Mouse (Mus musculus) embryo, embryonic 10.5 days (tissue): ENCODE measurements around the gene Taar2.

Source experiments
- DNase-seq: peaks from one replicate; pipeline ENCODE4 v3.0.0-alpha.2; 2015; ENCODE audit warnings: low spot score

Taar2 gene

DNA sequence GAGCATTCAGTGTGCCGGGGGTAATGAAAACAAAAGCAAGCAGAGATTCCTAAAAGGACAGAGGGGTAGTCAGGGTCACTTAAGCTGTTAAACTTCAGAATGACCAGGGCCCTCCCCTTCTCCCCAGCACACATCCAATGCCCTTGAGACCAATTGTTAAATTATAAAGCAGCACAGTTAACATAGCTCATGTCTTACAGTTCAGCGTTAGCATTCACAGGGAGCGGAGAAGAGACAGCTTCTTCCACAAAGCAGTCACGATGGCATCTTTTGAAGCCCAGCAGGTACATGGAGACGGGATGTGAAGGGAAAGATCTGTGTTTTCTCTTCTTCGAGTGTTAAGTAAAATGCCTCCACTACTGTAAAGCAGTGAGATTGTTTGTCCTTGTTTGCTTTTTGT, at the start of gene Taar2:
TSS of gene Taar2 (plus strand) at position 261 of the 400 bp plus-strand sequence.
- DNase-seq, result peak; percentile 4

- DNase-seq, result no peak
Measured at GRCm38 (mm10) chr10:23892987-23893386, 45.4 kb upstream of the Taar2 start.

DNA sequence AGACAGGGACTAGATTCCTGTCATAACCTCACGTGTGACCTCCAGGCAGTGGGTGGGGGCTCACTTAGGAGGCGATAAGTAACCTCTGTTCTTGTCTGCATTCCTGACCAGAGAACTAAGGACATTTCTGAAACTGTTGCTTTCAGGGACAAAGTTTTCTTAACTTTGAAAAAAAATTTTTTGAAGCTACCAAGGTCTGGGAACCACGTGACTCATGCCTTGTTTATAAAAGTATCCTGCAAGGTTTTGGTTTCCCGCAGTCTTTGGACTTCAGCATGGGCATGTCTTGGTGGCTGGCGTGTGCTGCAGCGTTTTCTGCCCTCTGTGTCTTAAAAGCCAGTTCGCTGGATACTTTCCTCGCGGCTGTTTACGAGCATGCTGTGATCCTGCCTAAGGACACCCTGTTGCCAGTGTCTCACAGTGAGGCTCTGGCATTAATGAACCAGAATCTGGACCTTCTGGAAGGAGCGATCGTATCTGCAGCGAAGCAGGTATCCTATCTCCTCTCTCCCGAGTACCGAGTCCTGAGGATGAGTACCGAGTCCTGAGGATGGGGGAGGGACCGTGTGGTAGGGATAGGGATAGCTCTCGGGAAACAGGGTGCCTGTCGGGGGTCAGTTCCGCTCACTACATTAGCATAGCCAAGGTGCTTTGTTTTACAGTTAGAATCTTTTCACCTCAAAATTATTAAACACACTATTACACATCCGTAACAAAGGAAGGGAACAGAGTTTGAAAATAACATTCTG, 43.6 kb upstream of the Taar2 start, which contains the start of gene Vnn1:
TSS of gene Vnn1 (plus strand) at position 88 of the 749 bp plus-strand sequence.
- DNase-seq, result peak; percentile 28

DNA sequence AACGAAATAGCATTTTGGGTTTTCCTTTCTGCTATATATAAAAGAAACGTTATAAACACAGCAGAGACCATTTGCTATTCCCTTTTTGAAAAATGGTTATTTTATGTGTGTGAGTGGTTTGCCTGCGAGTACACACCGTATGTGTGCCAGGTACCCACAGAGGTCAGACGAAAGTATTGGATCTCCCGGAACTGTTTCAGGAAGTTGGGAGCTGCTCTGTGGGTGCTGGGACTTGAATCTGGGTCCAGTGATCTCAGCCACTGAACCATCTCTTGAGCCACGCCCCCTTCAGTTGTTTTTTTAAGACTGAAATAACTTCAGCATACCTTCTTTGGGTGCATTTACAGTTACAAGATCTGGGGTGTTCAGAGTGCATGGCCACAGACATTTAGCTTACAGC, 43.0 kb upstream of the Taar2 start:
- no peak for DNase-seq

DNA sequence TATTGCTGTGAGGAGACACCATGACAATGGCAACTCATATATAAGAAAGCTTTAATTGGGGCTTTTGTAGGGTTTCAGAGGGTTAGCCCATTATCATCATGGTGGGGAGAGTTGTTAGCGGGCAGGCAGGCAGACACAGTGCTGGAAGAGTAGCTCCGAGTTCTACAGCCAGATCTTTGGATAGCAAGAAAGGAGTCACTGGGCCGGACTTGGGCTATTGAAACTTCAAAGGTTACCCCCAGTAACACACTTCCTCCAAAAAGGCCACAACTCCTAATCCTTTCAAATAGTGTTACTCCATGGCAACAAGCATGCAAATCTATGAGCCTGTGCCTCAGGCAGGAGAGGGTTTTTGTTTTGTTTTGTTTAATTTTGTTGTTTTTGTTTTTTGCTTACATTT, 37.3 kb upstream of the Taar2 start:
- DNase-seq, result no peak

DNA sequence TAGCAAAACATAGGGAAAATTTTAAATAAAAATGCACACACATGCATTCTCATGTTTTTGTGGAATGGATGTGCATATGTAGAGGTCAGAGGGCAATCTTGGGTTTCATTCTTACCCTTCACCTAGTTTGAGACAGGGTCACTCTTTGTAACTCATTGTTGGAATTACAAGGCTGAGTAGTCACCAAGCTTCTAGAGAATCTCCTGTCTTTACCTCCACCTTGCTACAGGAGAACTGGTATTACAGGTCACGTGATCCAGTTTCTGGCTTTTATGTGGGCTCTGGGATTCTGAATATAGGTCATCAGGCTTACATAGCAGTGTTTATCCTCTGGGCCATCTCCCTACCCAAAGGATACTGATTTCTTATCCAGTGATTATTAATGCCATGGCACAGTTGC, 32.7 kb upstream of the Taar2 start:
- no peak for DNase-seq

DNA sequence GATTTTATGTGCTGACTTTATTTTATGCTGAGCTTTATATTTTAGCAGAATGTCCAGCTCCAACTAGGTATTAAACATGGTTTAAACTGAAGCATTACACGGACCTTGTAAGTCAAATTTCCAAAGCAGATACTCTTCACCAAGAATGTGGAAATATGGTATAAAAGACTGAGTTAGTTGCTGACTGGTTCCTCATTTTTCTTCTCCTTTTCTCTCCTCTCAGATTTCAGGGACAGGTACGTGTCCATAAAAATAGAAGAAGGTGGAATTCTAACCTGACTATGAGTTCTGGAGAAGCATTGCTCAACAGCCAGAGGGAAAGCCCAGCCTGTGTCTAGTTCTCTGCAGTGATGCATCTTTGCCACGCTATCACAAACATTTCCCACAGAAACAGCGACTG, 18.3 kb upstream of the Taar2 start, which contains the start of gene Taar1:
TSS of gene Taar1 (plus strand) at position 301 of the 400 bp plus-strand sequence.
- DNase-seq, result no peak

DNA sequence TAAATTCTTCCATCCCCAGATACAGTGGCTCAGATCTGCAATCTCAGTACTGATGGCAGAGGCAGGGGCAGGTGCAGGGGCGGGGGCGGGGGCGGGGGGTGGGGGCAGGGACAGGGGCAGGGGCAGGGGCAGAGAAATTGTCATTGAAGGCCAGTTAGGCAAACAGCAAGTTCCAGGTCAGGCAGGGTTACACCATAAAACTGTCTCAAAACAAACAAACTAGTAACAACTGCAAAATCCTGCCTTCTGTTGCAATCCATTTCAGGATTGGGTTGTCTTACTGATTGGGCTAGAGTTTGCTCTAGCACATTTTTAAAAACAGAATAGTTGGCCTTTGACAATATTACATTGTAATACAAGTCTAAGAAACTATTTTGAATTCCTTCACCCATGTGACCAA, 15.9 kb upstream of the Taar2 start:
- DNase-seq, result no peak

DNA sequence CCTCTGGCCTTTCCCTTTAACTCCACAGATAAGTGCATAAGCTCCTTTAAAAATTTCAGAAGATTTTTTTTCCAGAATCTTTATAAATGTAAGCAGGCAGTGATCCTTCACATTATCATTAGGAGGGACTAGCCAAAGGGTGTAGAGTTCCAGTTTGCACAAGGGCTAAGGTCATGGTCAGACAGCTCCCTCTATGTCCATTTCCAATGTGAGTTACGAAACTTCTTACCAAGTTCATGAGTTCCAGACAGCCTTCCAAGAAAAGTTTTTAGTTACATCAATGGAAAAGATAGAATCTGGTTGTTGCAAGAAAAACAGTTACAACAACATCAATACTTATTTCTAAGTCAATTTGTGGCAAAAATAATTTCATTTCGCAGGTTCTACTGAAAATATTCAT, 14.4 kb upstream of the Taar2 start:
- no peak for DNase-seq

GRCm38 (mm10) chr10:23937613-23938012, 759 bp upstream of the Taar2 start:
- no peak for DNase-seq

DNA sequence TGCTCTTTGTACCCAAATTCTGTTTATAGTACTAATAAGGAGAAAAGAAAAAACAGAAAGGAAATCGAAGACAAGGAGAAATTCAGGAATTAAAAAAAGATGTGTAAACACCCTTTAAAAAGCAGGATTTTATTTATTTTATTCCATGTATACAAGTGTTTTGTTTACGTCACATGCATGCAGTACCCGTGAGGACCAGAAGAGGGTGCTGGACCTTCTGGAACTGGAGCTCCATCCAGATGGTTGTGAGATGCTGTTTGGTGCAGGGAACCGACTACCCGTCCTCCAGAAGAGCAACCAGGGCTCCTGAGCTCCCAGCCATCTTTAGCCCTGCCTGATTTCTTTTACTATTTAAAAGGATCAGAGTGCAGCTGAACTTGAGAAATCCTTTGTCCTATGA, 4.1 kb downstream of the Taar2 start:
- peak; percentile 30 for DNase-seq

- no peak for DNase-seq
Measured at GRCm38 (mm10) chr10:23948026-23948425, 9.7 kb downstream of the Taar2 start.

GRCm38 (mm10) chr10:23949508-23950005, 11.2 kb downstream of the Taar2 start, which contains the start of gene Taar3:
Gene Taar3 (plus strand): TSS chr10:23949558.
- DNase-seq, result no peak

DNA sequence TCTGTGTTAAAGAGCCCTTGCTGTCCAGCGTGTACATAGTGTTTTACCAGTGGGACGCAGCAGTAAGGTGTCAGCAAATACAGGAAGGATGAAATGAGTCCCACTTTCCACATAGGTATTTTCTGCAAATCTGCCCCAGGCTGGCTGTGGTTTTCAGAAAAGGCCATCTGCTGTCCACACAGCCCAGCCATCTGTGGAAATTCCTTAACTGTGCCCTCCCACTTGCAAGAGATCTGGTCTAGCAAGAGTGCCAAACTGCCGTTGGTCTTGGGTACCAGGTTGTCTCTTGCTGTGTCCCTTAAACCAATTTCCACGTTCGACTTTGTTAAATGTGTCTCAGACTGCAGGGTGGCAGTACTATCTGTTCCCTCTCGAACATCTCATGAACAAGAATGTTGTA, 13.3 kb downstream of the Taar2 start:
- no peak for DNase-seq

- no peak for DNase-seq
Measured at GRCm38 (mm10) chr10:23959071-23959470, 20.7 kb downstream of the Taar2 start.

DNA sequence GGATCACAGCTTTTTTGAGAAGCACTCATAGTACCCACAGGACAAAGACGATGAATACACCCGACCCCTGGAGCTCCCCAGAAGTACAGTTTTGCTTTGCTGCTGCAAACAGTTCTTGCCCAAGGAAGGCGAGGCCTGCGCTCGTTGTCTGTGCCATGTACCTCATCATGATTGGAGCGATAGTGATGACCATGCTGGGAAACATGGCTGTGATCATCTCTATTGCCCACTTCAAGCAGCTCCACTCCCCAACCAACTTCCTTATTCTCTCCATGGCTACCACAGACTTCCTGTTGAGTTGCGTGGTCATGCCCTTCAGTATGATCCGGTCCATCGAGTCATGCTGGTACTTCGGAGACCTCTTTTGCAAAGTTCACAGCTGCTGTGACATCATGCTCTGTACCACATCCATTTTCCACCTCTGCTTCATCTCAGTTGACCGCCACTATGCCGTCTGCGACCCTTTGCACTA, 22.1 kb downstream of the Taar2 start, which contains the start of gene Taar4:
TSS of gene Taar4 (plus strand) at position 51 of the 472 bp plus-strand sequence.
- no peak for DNase-seq

- no peak for DNase-seq
Measured at GRCm38 (mm10) chr10:23963444-23963843, 25.1 kb downstream of the Taar2 start.

GRCm38 (mm10) chr10:23964921-23965610, 26.7 kb downstream of the Taar2 start:
- DNase-seq, result no peak

DNA sequence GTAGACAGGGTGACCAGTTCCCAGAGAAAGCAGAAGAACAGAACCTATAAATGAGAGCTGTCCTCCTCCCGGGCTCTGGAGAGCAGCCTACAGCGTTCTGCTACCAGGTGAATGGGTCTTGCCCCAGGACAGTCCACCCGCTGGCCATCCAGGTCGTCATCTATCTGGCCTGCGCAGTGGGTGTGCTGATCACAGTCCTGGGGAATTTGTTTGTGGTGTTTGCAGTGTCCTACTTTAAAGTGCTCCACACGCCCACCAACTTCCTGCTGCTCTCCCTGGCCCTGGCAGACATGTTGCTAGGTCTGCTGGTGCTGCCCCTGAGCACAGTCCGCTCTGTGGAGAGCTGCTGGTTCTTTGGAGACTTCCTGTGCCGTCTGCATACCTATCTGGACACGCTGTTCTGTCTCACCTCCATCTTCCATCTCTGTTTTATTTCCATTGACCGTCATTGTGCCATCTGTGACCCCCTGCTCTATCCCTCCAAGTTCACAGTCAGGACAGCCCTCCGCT, 32.3 kb downstream of the Taar2 start, which contains the start of gene Taar5:
TSS of gene Taar5 (plus strand) at position 51 of the 510 bp plus-strand sequence.
- DNase-seq, result no peak

DNA sequence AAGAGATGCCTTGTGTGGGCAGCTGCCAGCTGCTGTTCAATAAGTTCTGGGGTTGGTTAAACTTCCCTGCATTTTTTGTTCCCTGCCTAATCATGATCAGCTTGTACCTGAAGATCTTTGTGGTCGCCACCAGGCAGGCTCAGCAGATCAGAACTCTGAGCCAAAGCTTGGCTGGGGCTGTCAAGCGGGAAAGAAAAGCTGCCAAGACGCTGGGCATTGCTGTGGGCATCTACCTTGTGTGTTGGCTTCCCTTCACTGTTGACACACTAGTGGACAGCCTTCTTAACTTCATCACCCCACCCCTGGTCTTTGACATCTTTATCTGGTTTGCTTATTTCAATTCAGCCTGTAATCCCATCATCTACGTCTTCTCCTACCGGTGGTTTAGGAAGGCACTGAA, 32.9 kb downstream of the Taar2 start:
- no peak for DNase-seq

- no peak for DNase-seq
Measured at GRCm38 (mm10) chr10:23977958-23978357, 39.6 kb downstream of the Taar2 start.

GRCm38 (mm10) chr10:23978901-23979705, 40.7 kb downstream of the Taar2 start:
- peak; percentile 91 for DNase-seq
